Mouse (Mus musculus) gonadal fat pad, adult 2 months (tissue): ENCODE measurements around the gene Rapgef2. TPM values are rescaled to one million over a fixed set of nuclear protein-coding genes. Genes with fewer than 3 reads are reported as not detected.

Experiments used
- DNase-seq: peaks from one replicate; pipeline ENCODE4 v3.0.0-alpha.2; 2012; ENCODE audit warnings: low read depth
- polyA plus RNA-seq: library from polyadenylated mRNA; depleted of rRNA; stranded (reverse); fragments of >200 nt; gene quantifications from 2 replicates; pipeline ENCODE4 v1.2.3, GENCODE M21; 2012

Rapgef2 gene
- polyA plus RNA-seq, 1 experiment: 9.5 TPM

DNA sequence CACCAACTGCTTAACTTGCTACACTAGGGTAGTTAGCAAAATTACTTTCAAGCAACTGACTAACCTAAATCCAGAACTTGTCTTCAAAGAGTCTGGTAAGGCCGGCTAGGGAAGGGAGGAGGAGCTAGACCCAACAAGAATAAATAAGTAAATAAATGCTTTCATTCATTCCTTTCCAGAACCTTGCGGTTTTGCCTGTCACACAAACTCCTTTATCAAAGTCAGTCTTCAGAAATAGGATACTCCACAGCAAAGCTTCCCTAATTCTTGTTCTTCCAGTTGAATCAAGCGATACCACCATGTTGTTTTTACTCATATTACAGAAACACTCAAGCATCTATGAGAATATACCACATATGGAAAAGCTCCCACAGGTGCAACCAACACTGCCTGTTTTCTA is 2.3 kb downstream of the Rapgef2 start:
- DNase-seq: no peak

GRCm38 (mm10) chr3:79283031-79283430 is 3.3 kb downstream of the Rapgef2 start:
- no peak for DNase-seq

GRCm38 (mm10) chr3:79275856-79276645 is 10.3 kb downstream of the Rapgef2 start:
- no peak for DNase-seq

DNA sequence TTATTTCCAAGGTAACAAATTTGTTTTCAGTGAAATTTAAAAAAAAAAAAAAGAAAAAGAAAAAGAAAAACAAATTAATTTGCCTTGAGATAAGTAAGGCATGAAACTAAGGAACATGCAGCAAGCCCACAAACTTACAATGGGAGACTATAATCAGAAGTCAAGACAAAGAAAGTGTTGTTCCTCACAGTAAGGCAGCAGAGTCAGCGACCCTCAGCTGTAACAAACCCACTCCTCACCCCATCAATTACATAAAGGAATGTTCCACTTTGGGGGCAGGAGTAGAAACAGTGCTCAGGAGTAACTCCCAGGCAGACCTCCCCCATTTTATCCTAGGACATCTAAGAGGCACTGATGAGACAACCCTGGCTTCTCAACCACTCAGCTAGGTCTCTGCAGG is 13.0 kb downstream of the Rapgef2 start:
- DNase-seq: no peak

- no peak for DNase-seq
These were observed 13.4 kb downstream of the Rapgef2 start for GRCm38 (mm10) chr3:79272939-79273338.

DNA sequence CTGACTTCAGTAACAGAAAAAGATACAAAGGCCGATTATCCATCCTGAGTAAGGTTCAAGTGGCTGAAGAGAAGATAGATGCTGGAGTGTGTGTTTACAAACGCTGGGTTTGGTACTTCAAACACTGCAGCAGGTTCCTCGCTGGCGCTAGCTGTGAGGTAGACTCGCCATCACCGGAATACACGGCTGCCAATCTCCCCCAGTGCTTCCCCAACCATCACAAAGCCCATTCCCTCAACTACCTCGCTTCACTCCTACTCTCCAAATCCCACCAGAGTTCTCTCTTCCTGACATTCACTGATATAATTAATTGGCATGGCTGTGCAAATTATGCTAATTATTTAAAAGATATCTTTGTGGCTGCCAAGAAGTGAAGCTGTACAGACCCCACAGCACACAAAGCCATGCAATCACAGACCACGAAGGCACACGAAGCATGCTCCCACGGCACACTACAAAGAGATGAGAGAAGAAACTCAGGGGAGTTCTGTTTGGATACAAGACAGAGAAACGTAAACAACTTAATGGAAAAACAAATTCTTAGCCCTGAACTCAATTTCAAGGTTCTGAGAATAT is 15.2 kb downstream of the Rapgef2 start:
- DNase-seq: no peak

DNA sequence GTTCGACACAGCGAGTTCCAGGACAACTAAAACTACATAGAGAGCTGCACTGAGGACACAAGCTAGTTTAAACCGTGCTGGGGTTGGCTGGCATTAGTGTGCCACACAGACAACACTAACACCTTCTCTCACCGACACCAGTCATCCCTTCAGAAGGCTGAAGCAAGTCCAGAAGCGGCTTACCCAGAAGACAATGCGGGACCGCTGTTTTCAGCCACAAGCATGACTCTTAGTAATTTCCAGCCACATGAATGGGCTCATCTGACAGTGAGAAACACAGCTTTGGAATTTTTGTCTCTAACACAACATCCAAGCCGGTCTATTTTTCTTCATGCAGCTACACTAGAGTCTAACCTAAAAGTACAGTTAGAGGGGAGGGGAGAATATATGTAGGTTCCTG is 16.4 kb downstream of the Rapgef2 start:
- no peak for DNase-seq

- peak; percentile 49 for DNase-seq
These were observed 19.3 kb downstream of the Rapgef2 start for GRCm38 (mm10) chr3:79266976-79267375.

DNA sequence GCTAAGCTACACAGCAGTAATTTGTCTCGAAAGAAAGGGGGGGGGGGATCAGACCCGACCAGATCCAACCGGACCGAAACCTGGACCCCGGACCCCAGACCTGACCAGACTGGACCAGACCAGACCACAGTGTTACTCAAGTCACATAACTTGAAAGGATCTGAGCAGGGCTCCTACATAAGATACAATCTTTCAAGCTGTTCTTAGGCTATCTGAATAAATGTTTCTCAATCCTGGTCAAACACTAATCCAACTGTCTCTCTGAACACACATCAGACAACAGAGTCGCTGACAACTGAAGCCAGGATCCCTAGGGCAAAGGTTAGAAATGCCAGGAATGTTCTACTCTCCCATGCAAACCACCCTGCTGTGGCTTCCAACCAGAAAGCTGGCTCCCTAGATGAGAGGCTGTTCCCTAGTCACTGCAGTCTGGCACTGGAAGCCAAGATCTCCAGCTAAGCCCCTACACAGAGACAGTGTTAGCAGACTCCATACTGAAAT is 24.5 kb downstream of the Rapgef2 start:
- peak; percentile 42 for DNase-seq

DNA sequence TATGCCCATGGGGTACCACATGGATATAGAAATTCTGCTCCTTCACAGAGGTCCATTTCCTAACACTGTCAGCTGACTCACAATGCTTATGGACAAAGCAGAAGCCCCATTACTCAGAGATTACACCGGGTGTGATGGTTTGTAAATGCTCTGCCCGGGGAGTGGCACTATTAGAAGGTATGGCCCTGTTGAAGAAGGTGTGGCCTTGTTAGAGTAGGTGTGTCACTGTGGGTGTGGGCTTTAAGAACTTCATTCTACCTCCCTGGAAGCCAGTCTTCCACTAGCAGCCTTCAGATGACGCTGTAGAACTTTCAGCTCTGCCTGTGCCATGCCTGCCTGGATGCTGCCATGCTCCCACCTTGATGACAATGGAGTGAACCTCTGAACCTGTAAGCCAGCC is 32.3 kb downstream of the Rapgef2 start:
- no peak for DNase-seq

GRCm38 (mm10) chr3:79253416-79253815 is 32.9 kb downstream of the Rapgef2 start:
- DNase-seq: no peak

DNA sequence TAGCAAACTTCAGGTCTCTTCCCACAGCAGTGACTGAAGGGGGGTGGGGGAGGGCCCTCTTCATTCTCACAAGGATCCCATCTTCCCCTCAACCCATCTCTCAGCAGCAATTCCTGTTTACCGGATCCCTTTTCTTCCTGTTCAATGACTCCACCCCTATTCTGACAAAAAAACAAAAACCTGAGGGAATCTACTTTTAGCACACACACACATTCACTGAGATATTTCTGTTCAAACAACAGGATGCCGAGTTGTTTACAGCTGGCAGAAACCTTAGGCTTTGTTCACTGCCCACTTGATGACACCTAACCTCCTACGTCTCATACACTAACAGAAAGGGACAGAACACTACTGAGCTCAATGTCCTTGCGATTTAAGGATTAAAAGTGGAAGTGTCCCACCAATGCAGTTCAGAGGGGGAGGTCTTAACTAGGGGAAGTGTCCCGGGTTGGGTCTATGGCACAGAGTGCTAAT is 33.4 kb downstream of the Rapgef2 start:
- no peak for DNase-seq

GRCm38 (mm10) chr3:79249955-79250354 is 36.4 kb downstream of the Rapgef2 start:
- no peak for DNase-seq

DNA sequence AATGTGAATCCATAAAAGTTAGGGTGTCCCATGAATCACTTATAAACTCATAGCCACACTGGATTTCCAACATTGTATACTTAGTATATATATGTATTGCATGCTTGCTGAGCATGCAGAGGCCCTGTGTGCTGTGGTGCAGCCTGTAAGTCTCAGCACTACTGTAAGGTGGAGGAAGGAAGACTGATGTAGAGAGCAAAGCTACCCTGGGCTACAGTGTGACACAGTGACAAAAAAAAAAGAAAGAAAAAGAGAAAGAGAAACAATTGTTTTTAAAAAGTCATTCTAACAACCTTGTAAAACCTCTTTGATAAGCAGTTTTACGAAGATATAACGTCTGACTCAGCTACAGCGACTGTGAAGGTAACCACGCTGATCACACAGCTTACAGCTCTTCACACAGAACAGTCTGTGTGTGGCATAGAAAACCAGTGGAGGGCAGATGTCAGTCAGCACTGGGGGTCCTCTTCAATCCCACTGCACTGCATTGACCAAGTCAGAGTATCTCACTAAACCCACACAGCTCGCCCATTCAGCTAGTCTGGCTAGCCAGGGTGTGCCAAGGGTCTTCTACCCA is 37.6 kb downstream of the Rapgef2 start:
- no peak for DNase-seq

- DNase-seq: no peak
These were observed 38.1 kb downstream of the Rapgef2 start for GRCm38 (mm10) chr3:79248208-79248607.

DNA sequence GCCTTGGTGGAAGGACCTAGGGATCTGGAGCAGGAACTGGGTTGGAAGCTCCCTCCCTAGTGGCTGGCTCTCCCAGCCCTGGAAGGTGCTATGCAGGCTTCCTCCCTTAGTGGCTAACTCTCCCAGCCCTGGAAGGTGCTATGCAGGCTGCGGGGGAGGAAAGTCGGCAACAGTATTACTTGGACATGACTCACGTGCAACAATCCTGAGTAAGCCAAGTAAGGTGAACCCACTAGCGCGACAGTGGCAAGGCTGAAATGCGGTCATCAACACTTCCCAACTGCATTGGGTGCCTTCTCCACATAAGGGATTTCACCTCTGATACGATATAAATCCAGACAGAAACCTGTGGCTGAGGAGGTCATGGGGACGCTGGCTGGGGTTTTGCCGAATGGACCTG is 42.0 kb downstream of the Rapgef2 start:
- no peak for DNase-seq

GRCm38 (mm10) chr3:79242922-79243705 is 43.2 kb downstream of the Rapgef2 start:
- no peak for DNase-seq

DNA sequence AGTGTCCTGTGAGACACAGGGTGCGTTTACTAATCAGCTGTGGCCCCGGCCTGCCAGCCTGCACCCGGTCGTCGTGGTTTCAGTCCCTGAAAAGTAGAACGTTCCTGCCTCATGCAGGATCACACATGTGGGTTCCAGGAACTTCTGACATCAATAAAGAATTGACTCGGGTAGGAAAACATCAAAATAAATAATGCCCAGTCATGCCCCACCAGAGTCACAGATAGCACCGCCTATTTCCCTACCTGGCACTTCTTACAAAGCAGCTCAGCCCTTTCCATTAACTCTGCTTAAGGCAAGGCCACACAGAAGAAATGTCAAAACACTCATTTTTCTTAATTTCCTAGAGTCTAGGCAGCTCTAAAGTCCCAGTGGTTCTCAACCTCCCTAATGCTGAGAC is 44.0 kb downstream of the Rapgef2 start:
- no peak for DNase-seq

DNA sequence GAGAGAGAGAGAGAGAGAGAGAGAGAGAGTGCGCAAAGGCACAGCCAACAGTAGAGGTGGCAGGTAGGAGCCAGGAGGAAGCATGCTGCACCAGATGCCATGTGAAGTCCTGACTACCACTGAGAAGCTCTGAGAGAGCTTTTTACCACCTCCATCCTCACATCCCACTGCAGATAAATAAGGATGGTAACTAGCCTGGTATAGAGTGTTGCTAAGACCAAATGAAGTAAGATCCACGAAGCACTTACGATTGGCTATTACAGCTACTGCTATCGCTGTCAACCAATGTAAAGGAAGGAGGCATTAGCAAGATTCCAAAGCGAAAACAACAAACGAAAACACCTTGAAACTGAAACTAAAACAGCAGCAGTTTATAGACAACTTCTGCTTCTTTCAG is 47.3 kb downstream of the Rapgef2 start:
- no peak for DNase-seq

DNA sequence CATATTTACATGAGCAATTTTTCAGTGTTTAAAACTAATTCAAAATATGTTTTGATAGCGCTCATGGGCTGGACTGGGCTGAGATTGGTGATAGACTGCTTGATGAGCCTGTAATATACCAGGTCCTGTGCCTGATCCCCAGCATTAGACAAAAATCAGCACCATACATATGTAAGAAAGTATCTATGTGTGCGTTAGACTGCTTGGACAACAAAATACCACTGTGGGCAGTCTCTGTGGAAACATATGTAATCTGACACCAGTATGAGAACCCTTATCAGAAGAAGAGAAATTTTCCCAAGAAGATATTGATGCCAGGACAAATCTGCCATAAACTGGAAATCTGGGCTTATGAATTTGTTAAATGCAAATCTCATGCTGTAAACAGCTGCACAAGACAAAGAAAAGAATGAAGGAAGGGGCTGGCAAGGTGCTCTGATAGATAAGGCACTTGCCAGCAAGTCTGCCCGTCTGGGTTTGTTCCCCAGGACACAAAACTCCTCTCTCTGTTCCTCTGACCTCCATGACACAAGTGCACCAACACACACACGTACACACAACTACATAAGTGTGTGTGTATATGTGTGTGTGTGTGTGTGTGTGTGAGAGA is 47.8 kb downstream of the Rapgef2 start:
- DNase-seq: no peak

GRCm38 (mm10) chr3:79237619-79238342 is 48.5 kb downstream of the Rapgef2 start:
- no peak for DNase-seq
